Mouse (Mus musculus): Measurements from ENCODE around the gene Ergic1. TPM values are rescaled to one million over a fixed set of nuclear protein-coding genes. Genes with fewer than 3 reads are reported as not detected.

The Ergic1 gene
- polyA plus RNA-seq, 1 experiment: 39.2 TPM

- peaks cover 26% of the 10 kb centered on the region; the same call in 1 of the 2 replicates for H3K4me1 ChIP-seq (ENCODE audit: control insufficient read depth, insufficient read depth, insufficient read length)
- TF ChIP-seq CTCF (IDR thresholded peaks at IDR 0.05; ENCODE audit: extremely low read depth, insufficient read depth, insufficient read length, insufficient replicate concordance): no peak
- no peak for TF ChIP-seq POLR2A (IDR thresholded peaks at IDR 0.05; ENCODE audit: low read depth, low read length)
- DNase-seq (ENCODE audit: low read depth in 1 of 2, low spot score in 2 of 2): no peak
- H3K27ac ChIP-seq (ENCODE audit: insufficient read depth, low read length): peak overlapping the region; percentile 3; the same call in 1 of the 2 replicates
- no peak overlapping the region for H3K4me3 ChIP-seq (ENCODE audit: extremely low read depth, insufficient read depth, insufficient read length)
- no peaks in the 10 kb centered on the region for H3K27me3 ChIP-seq (ENCODE audit: control insufficient read depth, insufficient read depth, low read length)
- H3K36me3 ChIP-seq (ENCODE audit: control insufficient read depth, insufficient read depth, low read length): no peaks in the 10 kb centered on the region
- 87% methylated on average over 5 of the region's 5 CpGs for WGBS
Observed at GRCm38 (mm10) chr17:26529791-26530241, 31.5 kb upstream of the Ergic1 start.

GRCm38 (mm10) chr17:26530590-26531081 is 30.7 kb upstream of the Ergic1 start:
- no peak overlapping the region for H3K27ac ChIP-seq (ENCODE audit: insufficient read depth, low read length)
- no peaks in the 10 kb centered on the region for H3K36me3 ChIP-seq (ENCODE audit: control insufficient read depth, insufficient read depth, low read length)
- DNase-seq (ENCODE audit: low read depth in 1 of 2, low spot score in 2 of 2): no peak
- TF ChIP-seq CTCF (IDR thresholded peaks at IDR 0.05; ENCODE audit: extremely low read depth, insufficient read depth, insufficient read length, insufficient replicate concordance) (no peak), POLR2A (IDR thresholded peaks at IDR 0.05; ENCODE audit: low read depth, low read length) (no peak)
- no peak overlapping the region for H3K4me3 ChIP-seq (ENCODE audit: extremely low read depth, insufficient read depth, insufficient read length)
- 62% methylated on average over 3 of the region's 3 CpGs for WGBS
- H3K4me1 ChIP-seq (ENCODE audit: control insufficient read depth, insufficient read depth, insufficient read length): peaks cover 26% of the 10 kb centered on the region; the same call in 1 of the 2 replicates
- no peaks in the 10 kb centered on the region for H3K27me3 ChIP-seq (ENCODE audit: control insufficient read depth, insufficient read depth, low read length)

GRCm38 (mm10) chr17:26531395-26532027 is 29.8 kb upstream of the Ergic1 start:
- WGBS: 52% methylated on average over 7 of the region's 7 CpGs
- peak in 1 of 2 experiments; percentile 61 for DNase-seq (ENCODE audit: low read depth in 1 of 2, low spot score in 2 of 2)
- peak overlapping the region; percentile 82 for H3K27ac ChIP-seq (ENCODE audit: insufficient read depth, low read length)

GRCm38 (mm10) chr17:26532476-26533045 is 28.7 kb upstream of the Ergic1 start:
- WGBS: 16% methylated on average over 4 of the region's 4 CpGs
- Histone ChIP-seq H3K4me1 (ENCODE audit: control insufficient read depth, insufficient read depth, insufficient read length) (peaks cover 26% of the 10 kb centered on the region; the same call in 1 of the 2 replicates), H3K27me3 (ENCODE audit: control insufficient read depth, insufficient read depth, low read length) (no peaks in the 10 kb centered on the region), H3K36me3 (ENCODE audit: control insufficient read depth, insufficient read depth, low read length) (no peaks in the 10 kb centered on the region), H3K27ac (ENCODE audit: insufficient read depth, low read length) (peak overlapping the region; percentile 82), H3K4me3 (ENCODE audit: extremely low read depth, insufficient read depth, insufficient read length) (no peak overlapping the region)
- no peak for TF ChIP-seq CTCF (IDR thresholded peaks at IDR 0.05; ENCODE audit: extremely low read depth, insufficient read depth, insufficient read length, insufficient replicate concordance)
- TF ChIP-seq POLR2A (IDR thresholded peaks at IDR 0.05; ENCODE audit: low read depth, low read length): no peak
- peak; percentile 34 to 54 for DNase-seq (ENCODE audit: low read depth in 1 of 2, low spot score in 2 of 2)

More at GRCm38 (mm10) chr17:26531395-26532027, 29.8 kb upstream of the Ergic1 start:
- Histone ChIP-seq H3K36me3 (ENCODE audit: control insufficient read depth, insufficient read depth, low read length) (no peaks in the 10 kb centered on the region), H3K4me3 (ENCODE audit: extremely low read depth, insufficient read depth, insufficient read length) (no peak overlapping the region), H3K27me3 (ENCODE audit: control insufficient read depth, insufficient read depth, low read length) (no peaks in the 10 kb centered on the region), H3K4me1 (ENCODE audit: control insufficient read depth, insufficient read depth, insufficient read length) (peaks cover 26% of the 10 kb centered on the region; the same call in 1 of the 2 replicates)
- TF ChIP-seq POLR2A (IDR thresholded peaks at IDR 0.05; ENCODE audit: low read depth, low read length) (no peak), CTCF (IDR thresholded peaks at IDR 0.05; ENCODE audit: extremely low read depth, insufficient read depth, insufficient read length, insufficient replicate concordance) (no peak)

GRCm38 (mm10) chr17:26533871-26534372 is 27.4 kb upstream of the Ergic1 start:
- Histone ChIP-seq H3K27ac (ENCODE audit: insufficient read depth, low read length) (peak overlapping the region; percentile 63), H3K4me1 (ENCODE audit: control insufficient read depth, insufficient read depth, insufficient read length) (peaks cover 26% of the 10 kb centered on the region; the same call in 1 of the 2 replicates), H3K4me3 (ENCODE audit: extremely low read depth, insufficient read depth, insufficient read length) (no peak overlapping the region), H3K27me3 (ENCODE audit: control insufficient read depth, insufficient read depth, low read length) (no peaks in the 10 kb centered on the region), H3K36me3 (ENCODE audit: control insufficient read depth, insufficient read depth, low read length) (no peaks in the 10 kb centered on the region)
- WGBS: 47% methylated on average over 5 of the region's 5 CpGs
- no peak for DNase-seq (ENCODE audit: low read depth in 1 of 2, low spot score in 2 of 2)
- no peak for TF ChIP-seq POLR2A (IDR thresholded peaks at IDR 0.05; ENCODE audit: low read depth, low read length)
- no peak for TF ChIP-seq CTCF (IDR thresholded peaks at IDR 0.05; ENCODE audit: extremely low read depth, insufficient read depth, insufficient read length, insufficient replicate concordance)

GRCm38 (mm10) chr17:26534695-26535094 is 26.6 kb upstream of the Ergic1 start:
- no peak for DNase-seq (ENCODE audit: low read depth in 1 of 2, low spot score in 2 of 2)
- Histone ChIP-seq H3K4me1 (ENCODE audit: control insufficient read depth, insufficient read depth, insufficient read length) (peaks cover 26% of the 10 kb centered on the region; the same call in 1 of the 2 replicates), H3K27ac (ENCODE audit: insufficient read depth, low read length) (peak overlapping the region; percentile 62), H3K27me3 (ENCODE audit: control insufficient read depth, insufficient read depth, low read length) (no peaks in the 10 kb centered on the region), H3K36me3 (ENCODE audit: control insufficient read depth, insufficient read depth, low read length) (no peaks in the 10 kb centered on the region), H3K4me3 (ENCODE audit: extremely low read depth, insufficient read depth, insufficient read length) (no peak overlapping the region)
- WGBS: 83% methylated on average over 5 of the region's 5 CpGs
- TF ChIP-seq POLR2A (IDR thresholded peaks at IDR 0.05; ENCODE audit: low read depth, low read length): no peak
- no peak for TF ChIP-seq CTCF (IDR thresholded peaks at IDR 0.05; ENCODE audit: extremely low read depth, insufficient read depth, insufficient read length, insufficient replicate concordance)
